Mouse (Mus musculus): Measurements from ENCODE around the gene Gipc3.

Gipc3 gene

DNA sequence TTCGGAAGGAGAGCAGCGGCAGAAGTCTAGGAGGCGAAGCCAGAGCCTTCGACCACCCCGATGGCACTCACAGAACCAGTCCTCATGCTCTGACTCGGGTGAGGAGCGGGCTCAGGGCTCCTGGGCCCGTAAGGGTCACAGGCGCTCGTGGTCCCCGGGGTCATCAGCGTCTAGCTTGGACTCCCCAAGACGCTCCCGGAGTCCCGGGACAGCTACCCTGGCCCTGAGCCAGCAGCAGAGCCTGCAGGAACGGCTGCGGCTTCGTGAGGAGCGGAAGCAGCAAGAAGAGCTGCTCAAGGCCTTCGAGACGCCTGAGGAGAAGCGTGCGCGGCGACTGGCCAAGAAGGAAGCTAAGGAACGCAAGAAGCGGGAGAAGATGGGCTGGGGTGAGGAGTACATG is 20.6 kb downstream of the Gipc3 start:
- intact Hi-C loops (cut with DNase I): no loop called here

DNA sequence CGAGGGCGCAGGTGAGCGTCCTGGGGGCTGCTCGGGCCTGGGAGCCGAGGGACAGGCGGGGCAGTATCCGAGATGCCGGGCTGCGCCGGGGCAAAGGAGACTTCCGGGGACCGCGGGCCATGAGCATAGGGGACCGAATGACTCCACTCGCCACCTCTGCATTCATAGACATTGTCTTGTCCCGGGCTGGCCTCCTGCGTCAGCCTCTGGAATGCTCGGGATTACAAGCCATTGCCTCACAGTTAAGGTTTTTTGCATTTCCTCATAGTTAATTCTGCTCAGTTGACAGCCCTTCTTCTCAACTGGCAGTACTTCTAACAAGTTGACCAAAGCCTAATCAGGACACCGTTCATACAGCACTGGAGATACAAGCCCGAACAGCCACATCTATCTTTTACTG is 21.6 kb downstream of the Gipc3 start:
- intact Hi-C loops (cut with DNase I): no loop called here

DNA sequence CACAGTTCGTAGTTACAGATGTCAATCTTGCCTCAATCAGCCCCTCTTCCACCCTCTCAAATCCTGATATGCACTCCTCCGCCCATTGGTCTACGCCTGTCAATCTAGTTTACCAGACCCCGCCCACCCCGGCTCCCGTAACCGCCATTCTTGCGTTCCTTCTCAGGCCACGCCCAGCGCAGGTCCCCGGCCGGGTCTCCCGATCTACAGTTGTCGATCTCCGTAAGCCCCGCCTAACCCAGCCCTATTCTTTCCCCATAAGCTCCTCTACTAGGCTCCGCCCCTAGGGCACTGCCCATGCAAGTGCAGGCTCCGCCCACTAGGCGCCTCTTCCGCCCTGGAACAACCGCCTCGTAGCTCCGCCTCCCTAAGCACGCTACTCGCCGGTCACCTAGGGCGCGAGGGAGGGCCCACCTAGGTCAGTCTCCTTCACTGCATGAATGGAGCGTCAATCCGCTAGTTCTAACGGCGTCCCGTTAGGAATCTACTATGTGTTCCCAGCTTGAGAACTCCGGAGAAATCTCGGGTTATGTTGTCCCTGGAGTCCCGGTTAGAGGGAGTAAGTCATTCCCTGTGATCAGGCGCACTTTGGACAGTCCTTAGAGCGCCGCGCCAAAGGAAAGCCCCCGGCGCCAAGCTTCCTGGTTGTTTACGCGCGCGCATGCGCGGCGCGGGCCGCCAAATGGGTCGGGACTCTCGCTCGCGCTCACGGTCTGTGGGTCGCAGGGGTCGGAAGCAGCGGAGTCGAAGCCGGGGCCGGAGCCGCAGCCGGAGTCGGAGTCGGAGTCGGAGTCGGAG is 22.3 kb downstream of the Gipc3 start, which contains the start of gene Cactin:
Gene Cactin, plus strand, starts transcription at position 554 of the 798 bp plus-strand sequence.
- intact Hi-C loops (cut with DNase I): no loop called here

DNA sequence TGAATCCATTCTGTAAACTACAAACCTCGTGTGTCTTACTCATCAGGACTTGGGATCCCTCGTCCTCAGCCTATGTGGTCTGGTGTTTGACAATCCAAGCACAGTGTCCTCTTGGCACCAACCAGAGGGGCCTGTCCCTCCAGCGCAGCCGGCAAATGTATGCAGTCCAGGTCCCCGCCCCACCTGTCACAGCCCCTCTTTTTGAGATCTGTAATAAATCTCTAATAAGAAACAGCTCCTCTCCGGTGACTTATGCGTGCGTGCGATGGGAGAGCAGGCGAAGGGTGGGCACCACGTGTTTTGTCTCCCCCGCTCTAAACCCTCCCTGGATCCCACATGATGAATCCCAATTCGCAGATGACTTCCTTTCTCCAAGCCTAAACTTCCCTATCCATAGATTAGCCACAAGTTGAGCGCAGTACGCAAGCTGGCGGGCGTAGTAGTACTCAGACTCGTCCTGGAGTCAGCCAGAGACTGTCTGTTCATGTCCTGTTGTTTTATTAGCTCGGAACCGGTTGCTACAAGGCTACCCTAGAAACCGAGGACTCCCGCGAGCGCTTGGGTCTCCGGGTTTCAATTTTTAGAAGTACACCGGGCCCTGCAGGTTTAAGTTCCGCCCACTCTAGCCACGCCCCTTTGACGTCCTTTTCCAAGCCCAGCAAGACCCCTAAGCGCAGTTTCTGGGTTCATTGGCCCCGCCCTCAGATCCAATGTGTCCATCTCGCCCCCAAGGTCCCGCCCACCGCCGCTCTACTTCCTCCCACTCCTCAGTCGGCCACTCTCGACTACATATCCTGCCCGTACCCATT is 23.1 kb downstream of the Gipc3 start:
- intact Hi-C loops (cut with DNase I): no loop called here

DNA sequence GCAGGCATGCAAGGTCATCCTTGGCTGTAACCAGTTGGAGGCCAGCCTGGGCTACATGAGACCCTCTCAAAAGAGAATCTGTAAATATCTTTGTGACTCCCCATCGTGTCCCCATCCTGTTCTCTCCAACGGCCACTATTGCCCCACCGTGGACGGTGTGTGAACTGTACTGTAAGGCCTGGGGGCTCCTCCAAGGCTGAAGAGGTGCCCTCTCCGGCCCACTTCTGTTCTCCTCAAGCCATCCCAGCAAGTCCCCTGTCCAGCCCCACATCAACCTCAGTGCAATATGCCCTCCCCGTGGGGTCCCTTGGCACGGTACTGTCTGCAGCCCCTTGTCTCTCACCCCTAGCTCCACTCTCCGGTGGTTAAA is 23.8 kb downstream of the Gipc3 start:
- intact Hi-C loops (cut with DNase I): no loop called here

DNA sequence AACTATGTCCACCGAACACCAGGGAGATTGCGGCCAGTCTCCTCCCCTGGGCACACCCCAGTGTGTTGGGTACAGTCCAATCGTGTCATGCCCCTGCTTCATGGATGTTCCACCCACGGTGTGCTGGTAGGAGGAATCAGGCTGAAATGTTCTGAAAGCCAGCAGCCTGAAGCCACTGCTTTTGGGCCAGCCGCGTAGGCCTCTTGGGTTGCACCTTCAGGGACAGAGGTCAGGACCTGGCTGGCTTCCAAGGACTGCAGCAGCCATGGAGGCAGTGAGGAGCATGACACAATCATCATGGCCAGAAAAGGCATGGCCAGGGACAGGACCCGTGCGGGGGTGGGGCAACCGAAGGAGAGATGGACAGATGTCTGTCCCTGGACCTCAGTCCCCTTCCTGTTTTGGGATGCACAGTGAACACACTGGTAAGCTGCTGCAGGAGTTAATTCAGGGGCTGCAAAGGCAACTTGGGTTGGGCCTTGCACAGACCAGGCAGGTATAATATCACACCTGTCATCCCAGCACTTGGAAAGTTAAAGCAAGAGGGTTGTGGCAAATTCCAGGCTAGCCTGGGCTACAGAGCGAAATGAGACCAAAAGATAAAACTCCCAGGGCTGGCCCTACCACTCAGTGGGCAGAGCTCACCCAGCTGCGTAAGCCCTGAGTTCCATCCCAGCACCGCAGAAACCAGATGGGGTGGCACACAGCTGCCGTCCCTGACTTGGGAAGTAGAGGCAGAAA is 24.3 kb downstream of the Gipc3 start:
- intact Hi-C loops (cut with DNase I): no loop called here

DNA sequence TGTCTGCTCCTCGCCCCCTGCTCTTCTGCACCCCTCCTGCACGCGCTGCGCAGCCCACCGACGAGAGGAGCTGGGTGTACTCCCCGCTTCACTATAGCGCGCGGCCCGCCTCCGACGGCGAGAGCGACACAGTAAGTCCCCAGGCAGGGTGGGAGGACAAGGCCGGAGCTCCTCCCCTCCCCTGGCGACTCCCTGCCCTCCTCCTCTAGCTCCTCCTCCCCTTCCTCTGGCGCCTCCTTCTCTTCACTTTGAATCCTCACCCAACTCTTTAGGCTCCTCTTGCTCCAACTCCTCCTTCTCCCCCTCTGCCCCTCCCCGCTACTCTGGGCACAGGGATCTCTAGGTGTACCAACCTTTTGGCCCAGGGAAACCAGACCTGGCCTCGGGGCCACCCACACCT is 25.8 kb downstream of the Gipc3 start:
- intact Hi-C loops (cut with DNase I): no loop called here

DNA sequence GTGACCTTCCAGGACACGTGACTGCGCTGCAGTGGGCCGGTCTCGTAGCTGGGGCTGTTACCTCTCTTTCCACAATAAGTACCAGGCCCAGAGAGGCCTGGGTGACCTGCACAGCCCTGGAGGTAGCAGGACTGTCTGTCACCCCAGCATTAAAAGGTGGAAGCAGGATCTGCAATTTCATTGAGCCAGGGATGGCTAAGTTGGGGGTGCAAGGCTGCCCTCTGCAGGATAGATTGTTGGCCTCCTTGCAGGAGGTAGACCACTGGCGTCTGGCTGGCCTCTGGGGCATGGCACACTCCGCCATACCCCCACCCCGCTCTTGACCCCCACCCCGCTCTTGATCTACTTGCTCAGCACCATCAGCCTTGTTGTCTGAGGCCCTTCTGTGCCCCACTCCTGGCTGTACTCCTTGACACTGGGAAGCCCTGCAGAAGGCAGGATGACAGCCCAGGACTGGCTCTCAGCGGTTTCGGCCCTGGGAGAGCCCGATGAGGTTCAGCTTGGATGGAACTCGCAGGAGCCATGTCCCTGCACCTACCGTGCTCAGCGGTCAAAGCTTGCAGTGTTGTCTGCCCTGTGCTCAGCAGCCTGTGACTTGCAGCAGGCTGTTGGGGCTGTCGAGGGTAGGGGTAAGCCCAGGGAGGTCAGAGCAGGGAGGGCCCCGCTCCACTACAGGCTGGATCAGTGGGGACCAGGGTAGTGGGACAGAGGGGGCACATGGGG is 26.6 kb downstream of the Gipc3 start:
- intact Hi-C loops (cut with DNase I): no loop called here

DNA sequence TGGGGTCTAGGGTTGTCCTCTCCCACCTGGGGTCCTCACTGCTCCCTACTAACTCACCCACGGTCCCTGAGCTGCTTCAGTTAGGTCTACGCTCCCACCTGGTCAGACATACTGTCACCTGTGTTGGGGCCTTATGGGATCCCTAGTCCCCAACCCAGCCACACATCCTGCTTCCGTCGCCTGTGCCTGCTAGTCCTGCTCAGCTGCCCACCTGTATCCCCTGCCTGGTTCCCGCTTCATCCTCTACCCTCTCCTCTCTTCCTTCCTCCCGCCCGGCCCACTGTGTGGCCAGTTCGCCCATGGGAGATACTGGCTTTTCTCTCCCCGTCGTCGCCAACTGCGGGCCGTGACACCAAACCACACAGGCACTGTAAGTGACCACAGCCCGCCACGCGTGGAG is 27.5 kb downstream of the Gipc3 start:
- intact Hi-C loops (cut with DNase I): no loop called here

DNA sequence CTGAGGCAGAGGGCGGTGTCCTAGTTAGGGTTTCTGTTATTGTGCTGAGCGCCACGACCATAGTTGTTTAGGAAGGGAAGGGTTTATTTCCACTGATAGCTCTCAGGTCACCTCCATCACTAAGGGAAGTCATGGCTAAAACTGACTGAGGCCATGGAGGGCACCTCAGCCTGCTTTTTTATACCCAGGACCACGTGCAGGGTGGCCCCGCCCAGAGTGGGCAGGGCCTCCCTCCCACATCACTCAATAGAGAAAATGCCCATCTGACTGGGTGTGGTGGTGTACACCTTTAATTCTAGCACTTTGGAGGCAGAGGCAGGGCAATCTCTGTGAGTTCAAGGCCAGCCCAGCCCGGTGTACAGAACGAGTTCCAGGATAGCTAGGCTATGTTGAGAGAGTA is 28.9 kb downstream of the Gipc3 start:
- intact Hi-C loops (cut with DNase I): no loop called here

DNA sequence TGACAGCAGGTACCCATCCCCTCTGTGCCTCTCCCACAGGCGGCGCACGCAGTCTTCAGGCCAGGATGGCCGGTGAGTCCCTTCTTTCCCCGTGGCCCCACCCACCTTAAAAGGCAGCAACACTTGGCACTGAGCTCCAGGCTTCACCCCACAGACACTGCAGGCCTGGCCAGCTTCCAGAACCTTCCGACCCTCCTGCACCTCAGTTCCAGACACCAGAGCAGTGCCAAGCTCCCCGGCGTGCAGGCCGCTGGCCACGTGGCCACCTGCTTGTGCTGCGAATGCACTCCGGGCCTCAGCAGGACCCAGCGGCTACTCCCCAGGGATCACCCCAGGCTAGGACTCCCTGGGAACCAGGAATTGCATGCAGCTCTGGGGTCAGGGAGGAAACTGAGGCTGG is 29.5 kb downstream of the Gipc3 start:
- intact Hi-C loops (cut with DNase I): no loop called here

DNA sequence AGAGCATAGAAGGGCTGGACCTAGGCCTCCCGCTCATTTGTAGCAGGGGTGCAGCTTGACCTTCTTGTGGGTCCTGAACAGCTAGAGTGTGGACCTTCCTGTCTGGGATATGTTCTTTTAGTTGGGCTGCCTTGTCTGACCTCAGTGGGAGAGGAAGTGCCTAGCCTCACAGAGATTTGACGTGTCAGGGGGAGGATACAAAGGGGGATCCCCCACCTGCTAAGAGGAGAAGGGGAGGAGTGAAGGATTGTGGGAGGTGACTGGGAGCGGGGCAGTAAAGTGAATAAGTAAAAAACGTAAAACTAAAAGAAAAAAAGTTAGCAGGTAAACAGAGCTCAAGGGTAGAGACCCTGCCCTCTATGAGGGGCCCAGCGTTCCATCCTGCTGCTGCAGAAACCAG is 33.5 kb downstream of the Gipc3 start:
- intact Hi-C loops (cut with DNase I): no loop called here

DNA sequence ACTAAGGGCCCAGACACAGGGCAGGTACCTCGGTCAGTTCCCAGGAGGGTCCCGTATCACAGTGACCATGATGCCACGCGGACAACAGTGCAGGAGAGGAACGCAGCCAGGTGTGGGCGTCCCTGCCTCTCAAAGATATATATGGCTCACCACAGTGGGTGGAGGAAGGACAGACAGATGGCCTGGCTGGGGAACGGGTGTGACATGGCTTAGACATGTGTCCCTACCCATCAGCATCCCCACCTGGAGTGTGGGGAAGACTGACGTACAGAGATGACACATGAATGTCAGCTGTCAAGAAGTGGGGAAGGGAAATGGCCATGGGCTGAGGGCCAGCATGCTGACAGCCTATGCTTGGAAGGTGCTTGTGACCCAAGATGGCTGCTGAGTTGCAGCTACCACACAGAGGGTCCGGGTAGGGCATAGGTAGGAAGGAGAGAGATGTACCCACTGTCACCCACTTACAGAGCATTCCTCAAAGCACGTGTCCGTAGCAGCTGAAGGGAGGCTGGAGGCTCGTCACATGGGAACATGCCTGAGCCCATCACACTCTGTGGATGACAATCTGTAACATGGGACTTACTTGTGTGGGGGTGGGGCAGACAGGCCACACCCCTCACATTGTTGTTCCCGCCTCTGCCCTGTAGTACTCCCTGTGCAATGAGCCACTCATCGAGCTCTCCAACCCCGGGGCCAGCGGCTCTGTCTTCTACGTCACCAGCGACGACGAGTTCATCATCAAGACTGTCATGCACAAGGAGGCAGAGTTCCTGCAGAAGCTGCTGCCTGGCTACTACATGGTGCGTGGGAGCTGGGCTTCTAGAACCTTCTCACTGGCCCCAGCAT is 36.0 kb downstream of the Gipc3 start:
- intact Hi-C loops (cut with DNase I): no loop called here

DNA sequence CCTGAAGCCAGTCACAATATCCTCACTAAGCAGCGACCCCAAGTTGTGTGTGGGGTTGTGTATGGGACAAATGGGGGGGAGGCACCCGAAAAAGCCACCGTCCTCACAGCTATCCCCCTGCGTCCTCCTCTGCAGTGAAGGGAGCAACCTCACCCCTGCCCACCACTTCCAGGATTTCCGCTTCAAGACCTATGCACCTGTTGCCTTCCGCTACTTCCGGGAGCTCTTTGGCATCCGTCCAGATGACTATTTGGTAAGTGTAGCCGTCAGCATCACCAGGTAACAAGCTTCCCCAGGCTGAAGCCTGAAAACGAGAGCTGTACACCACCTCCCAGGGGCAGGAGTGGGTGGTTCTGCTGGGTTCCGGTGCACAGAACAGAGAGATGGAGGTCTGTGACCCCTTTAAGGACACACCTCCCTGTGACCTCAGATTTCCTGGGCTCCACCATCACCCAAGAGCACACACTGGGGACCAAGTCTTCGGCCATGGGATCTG is 36.8 kb downstream of the Gipc3 start:
- intact Hi-C loops (cut with DNase I): no loop called here

DNA sequence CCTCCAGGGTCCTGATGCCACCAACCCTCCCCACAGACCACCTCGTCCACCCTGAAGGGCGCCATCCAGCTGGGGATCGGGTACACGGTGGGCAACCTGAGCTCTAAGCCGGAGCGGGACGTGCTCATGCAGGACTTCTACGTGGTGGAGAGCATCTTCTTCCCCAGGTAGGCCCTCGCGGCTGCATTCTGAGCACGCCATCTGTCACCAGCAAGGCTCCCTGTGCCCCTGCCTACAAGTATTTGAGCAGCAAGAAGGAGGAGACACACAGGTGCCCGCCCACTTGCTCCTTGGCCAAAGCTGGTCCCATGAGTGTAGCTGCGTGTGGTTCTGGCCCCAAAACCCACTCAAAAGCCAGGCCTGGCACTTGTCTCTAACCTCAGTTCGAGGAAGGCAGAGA is 37.4 kb downstream of the Gipc3 start:
- intact Hi-C loops (cut with DNase I): no loop called here

DNA sequence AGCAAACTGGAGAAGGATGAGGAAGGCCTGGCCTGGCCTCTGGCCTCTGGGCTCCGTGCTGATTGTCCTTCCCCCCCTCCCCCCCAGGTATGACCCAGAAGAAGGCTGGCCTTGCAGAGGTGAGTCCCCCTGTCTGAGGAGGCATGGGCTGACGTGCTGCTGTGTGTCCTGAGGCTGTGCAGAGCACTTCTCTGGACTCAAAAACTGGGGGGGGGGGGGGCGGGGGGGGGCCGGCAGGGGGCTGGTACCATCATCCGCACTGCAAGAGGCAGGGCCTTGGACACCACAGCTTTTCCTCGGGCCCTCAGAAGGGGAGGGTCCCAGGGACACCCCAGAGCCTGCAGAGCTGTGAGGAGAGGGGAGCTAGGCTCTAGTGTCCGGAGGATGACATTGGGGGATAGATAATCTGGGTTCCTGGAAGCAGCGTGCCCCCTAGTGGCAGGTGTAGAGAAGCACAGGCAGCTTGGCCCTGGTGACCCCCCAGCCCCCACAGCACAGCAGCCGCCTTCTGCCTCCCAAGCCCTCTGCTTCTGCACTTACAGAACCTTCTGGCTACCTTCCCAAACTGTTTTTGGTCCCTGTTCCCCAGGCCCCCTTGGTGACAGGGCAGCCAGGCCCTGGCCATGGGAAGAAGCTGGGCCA is 38.3 kb downstream of the Gipc3 start:
- intact Hi-C loops (cut with DNase I): no loop called here

DNA sequence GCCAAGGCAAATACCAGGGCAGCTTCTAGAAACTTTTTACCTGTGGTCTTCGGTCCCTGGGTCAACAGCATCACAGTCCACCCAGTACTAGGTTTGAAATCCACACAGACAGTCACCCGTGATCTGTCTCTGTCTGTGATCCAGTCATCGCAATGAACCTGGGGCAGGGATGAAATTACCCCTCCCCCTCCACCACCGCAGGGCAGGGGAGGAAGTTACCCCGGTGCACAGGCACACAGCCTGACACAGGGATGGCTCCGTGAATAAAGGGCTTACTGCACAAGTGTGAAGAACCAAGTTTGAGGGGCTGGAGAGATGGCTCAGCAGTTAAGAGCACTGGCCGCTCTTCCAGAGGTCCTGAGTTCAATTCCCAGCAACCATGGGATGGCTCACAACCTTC is 39.3 kb downstream of the Gipc3 start:
- intact Hi-C loops (cut with DNase I): no loop called here

DNA sequence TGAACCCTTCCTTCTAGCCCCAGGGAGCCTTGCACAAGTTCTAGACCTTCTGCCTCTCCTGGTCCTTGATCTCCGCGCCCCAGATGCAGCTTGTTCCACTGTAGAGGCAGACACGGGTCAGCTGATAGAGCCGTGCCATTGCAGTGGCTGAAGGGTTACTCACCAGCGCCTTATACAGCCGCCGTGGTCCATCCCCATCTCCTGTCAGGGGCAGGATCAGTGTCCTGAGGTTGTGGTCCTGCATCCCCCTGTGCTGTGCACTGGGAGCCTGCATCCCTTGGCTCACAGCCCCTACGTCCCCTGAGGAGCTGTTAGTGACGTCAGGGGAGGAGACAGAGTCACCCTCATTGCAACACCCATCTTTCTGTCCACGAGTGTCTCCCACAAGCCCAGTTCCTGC is 39.8 kb downstream of the Gipc3 start:
- intact Hi-C loops (cut with DNase I): no loop called here

DNA sequence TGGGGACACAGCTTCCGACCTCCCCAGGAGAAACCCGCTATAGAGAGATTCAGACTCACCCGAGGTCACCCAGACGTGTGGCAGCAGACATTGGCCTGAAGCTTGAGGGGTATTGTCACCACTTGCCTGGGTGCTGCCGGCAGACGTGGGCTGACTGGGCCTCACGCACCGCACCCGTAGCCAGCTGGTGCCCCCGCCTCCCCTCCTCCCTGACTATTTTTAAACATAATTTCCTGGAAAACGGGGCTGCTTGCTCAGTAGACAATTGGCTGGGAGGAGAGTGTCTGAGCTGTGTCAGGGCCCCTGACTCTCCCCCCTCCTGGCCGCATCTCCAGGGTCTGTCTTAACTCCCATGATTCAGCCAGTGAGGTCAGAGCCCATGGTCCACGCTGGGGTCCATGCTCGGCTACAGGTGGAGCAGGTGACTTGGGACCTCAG is 40.3 kb downstream of the Gipc3 start:
- intact Hi-C loops (cut with DNase I): no loop called here

DNA sequence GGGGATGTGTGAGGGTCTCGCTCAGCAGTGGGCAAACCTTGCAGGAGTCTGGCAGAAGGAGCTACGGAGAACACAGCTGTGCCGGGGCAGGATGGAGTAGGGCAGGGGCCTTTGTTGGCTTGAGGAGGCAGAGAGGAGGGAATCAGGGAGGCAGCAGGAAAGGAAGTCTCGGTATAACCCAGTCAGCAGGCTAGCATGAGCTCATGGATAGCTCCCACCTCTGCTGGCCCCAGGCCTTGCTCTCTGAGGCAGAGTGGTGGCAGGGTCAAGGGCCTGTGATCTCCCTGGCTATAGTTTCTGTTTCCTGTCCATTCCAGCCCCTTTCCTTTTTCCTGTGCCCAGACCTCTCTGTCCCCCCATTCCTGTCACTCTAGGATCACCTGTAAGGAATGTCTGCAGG is 40.8 kb downstream of the Gipc3 start:
- intact Hi-C loops (cut with DNase I): no loop called here

Data from adrenal gland (tissue).